Mouse (Mus musculus) gastrocnemius, postnatal 14 days (tissue): ENCODE measurements around the gene Ubap2. TPM values are rescaled to one million over a fixed set of nuclear protein-coding genes. Genes with fewer than 3 reads are reported as not detected.

ENCODE experiments used
- DNase-seq: peaks from one replicate; pipeline ENCODE4 v3.0.0; 2021; ENCODE audit warnings: mixed read lengths
- intact Hi-C: fragments of 180-260 bp; cut with DNase I; formaldehyde crosslinking; loops from one replicate; pipeline ENCODE4 v1.15.1; 2025; ENCODE audit warnings: low total_unique reads
- total RNA-seq, 2 experiments: library from RNA; stranded (reverse); gene quantifications; 2 replicates each; pipeline ENCODE4 v1.2.3; 2021

Gene Ubap2
- total RNA-seq, 2 experiments from 2014 or later = 98.2 to 99.2 TPM

DNA sequence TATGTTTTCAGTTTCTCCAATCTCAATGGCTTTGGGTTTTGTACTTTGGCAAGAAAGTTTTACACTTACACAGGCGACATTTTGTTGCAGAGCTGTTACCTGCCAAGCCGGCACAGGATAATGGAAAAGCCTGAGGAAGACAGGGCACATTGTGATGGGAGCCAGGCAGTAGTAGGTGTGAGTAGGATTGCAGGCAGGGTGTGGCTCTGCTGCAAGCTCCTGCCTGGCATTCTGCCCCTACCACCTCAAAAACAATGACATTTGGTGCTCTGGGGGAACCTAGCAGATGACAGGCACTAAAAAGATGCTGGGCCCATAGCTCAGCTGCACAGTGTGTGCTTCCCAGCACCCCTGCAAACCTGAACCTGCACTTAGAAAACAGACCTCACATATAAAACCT lies 85.1 kb downstream of the Ubap2 start:
- intact Hi-C loops = no loop called here
- no peak for DNase-seq

DNA sequence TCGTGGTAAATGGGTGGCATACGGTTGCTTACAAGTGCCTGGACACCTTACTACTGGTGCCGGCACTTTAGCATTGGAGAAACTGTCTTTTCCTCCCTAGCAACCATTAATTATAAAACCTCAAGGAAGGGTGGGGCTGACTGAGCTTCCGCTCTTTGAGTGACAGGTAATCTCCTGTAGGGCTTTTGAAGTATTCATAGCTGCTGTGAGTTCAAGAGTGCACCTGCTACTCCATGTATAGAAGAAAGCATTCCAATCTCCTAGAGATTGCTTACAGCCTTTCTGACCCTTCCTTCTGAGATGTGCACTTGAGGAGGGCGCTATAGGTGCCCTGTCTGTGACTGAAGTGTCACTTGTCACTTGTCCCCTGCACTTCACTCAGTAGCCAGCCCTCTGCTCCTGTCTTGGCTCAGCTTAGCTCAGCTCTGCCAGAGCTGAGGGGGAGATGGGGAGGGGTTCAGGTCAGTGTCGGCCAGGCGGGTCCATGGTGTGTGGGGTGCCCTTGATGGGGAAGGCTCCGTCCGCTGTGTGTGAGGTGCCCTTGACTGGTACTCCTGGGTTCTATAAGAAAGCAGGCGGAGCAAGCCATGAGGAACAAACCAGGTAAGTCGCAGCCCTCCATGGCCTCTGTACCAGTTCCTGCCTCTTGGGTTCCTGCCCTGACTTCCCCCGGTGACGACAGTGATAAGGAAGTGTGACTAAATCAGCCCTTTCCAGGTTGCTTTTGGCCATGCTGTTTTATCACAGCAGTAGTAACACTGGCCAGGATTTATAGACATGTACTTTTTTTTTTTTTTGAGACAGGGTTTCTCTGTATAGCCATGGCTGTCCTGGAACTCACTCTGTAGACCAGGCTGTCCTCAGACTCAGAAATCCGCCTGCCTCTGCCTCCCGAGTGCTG lies 94.9 kb downstream of the Ubap2 start:
- intact Hi-C loops = no loop called here
- no peak for DNase-seq

DNA sequence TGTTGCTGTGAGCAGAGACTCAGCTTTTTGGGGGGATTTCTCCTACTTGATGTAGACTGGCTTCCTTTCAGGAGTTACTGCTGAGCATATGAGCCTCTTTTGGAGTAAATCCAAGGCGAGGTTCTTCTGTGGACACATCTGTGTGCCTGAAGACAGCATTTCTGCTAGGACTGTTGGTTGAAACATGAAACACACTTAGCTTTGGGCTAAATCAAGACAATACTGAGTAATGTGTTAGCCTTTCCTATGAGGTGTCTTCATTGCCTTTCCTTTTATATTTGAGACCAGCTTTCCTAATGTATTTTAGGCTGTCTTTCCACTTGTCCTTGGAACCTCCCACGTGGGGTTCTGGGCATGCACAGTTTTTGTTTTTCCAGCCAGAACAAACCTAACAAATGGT lies 100.3 kb downstream of the Ubap2 start:
- no peak for DNase-seq
- intact Hi-C loops = no loop called here

DNA sequence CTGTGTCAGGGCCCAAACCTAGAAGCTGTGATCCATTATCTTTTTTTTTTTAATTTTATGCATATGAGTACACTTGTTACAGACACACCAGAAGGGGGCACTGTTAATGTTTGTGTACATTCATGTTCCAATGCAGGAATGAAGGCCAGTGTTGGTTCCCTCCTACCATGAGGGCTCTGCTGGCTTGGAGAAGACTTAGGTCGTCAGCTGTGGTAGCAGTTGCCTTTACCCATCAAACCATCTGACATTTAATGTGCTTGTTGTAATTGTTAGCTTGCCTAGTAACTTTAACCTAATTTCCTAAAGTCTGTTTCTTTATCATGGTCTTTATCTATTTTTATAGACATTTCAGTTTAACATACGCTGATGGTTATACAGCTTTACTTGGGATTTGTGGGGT lies 104.0 kb downstream of the Ubap2 start:
- intact Hi-C loops = no loop called here
- DNase-seq = no peak

DNA sequence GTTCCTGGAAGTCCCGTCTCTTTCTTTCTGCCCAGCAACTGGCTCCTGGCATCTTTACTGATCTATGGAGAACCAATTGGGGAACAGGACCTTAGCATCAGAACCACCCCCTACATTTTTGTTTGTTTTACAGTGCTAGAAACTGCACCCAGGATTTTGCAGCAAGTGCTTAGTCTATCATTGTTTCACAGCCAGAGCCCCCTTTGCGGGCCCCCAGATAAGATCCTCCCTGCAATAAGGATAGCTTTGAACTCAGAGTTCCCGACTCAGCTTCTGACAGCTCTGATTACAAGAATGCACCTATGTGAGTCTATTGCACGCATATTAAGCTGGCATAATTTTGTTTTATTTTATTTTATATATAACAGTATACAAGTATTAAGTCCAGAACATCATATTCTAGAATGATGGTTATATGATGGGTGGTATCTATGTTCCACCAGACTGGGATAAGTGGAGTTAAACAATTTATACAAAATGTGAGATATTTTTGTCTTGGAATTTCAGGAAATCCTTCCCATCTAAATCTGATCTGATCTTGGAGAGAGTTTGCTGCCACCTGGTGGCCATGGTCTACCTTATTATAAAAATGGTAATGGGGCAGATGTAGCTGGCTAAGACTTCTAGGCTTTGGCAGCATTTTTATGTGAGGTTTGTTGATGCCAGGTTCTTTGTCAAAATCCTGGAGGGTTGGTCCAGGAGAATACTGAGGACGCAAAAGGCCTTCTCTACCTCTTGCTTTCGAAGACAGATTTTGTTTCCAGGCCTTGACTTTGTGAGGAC lies 109.1 kb downstream of the Ubap2 start:
- intact Hi-C loops = loop anchor here (5.0 kb wide), 1 partner anchor 39 kb away; no protein-coding TSS in a partner anchor

DNA sequence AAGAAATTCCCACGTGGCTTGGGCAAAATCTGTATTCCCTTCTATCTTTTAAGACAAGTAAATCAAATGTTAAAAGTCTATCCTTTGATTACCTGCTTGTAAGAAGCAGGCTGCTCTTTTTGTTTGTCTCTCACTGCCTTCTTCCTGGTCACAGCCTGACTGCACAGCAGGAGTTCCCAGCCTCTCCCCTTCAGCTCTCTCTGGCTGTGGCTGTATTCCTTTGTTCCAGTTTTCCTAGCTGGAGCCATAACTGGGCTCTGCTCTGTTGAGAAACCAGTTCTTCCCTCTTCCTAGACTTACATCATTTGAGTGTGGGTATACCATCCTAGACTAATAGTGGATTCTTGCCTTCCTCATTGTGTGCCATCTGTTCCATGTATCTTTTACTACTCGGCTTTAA lies 110.0 kb downstream of the Ubap2 start:
- intact Hi-C loops = loop anchor here (5.0 kb wide), 1 partner anchor 38 kb away; no protein-coding TSS in a partner anchor
- no peak for DNase-seq

More for the DNA sequence above, 109.1 kb downstream of the Ubap2 start:
- peak; percentile 76 for DNase-seq

DNA sequence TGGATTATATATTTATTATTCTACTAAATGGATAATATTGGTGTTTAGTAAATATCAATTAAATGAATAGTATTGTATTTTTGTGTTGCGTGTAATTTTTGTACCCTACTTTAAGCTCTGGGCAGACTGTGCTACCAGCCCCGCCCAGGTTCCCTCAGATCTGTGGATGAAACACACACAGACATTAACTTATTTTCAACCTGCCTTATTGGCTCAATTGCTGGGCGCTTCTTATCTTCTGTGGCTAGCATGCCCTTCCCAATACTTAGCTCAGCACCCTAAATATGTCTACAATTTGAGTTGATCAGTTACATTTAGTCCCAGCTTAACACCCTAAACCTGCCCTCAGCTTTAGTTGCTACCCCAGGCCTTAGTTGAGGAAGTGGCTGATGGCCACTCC lies 113.7 kb downstream of the Ubap2 start:
- intact Hi-C loops = no loop called here
- no peak for DNase-seq

DNA sequence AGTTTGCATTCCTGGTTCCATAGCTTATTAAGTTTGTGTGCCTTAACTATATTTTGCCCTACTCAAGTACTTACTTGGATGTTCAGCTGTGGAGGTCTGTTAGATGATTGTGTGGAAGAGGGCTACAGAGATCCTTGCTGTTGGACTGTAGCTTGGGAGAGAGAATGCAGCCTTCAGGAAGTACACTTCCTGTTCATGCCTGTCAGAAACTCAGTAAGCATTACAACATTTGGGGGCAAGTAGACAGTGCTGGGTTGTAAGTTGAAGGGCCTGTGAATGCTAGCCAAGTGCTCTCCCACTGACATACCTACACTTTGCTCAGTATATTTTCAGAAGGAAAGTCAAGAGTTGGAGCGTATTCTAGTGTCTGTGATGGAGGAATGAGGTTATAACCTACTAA lies 116.7 kb downstream of the Ubap2 start:
- intact Hi-C loops = no loop called here
- no peak for DNase-seq

DNA sequence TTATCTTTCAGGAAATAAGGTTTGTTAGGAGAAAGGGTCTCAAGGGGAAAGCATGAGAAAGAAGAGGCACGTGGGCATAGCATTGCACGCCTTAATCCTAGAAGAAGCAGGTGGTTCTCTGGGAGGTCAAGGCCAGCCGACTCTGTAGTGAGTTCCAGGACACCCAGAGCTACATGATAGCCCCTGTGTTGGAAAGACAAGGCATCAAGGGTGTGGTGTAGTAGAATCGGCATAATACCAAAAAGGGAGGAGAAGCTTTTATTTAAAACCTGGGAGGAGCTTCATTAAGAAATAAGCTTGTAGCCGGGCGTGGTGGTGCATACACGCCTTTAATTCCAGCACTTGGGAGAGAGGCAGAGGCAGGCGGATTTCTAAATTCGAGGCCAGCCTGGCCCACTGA lies 118.0 kb downstream of the Ubap2 start:
- intact Hi-C loops = no loop called here

DNA sequence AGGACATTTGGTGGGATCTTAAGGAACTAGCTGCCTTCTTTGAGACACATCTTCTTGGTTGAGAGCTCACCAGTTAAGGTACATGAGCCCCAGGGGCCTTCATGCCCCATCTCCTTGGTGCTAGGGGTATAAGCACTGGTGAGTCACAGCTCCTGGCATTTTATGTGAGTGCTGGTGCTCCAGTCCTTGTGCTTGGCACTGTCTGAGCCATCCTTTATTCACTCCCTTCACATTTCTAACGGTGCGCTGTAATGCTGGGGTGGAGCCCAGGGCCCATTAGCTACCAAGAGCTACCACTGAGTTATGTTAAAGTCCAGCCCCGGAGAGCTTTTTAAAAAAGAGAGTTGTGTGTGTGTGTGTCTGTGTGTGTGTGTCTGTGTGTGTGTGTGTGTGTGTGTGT lies 121.8 kb downstream of the Ubap2 start:
- DNase-seq = no peak
- intact Hi-C loops = no loop called here

More for the DNA sequence above, 118.0 kb downstream of the Ubap2 start:
- DNase-seq = no peak

DNA sequence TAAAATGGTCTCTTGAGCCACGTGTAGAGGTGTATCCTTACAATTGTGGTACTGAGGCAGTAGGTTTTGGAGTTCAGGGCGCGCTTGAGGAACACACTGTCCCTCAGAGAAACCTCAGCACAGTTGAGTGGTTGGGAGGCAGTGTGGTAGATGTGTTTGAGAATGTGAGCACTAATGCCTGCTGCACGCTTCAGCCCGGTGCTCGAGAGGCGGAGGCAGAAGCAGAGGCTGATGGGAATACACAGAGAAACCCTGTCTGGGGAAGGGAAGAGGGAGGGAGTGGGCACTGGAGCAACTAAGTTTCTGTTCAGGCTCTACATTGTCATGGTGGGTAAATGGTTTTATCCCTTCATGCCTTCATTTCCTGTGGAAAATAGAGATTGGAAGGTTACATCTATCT lies 123.8 kb downstream of the Ubap2 start:
- intact Hi-C loops = no loop called here
- no peak for DNase-seq

DNA sequence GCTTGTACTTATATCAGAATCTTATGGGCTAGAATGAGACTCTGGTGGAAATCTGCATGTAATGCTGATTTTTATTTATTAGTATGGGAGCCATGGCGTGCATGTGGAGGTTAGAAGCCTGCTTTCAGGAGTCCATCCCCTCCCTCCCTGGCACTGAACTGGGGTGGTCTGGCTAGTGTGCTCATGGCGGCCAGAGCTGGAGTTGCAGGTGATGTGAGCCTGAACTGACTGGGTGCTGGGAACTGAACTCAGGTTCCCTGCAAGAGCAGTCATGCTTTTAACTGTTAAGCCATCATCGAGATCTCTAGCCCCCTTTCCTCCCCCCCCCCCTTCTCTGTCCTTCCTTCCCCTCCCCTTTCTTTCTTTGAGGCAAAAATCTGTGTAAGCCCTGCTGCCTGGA lies 125.1 kb downstream of the Ubap2 start:
- intact Hi-C loops = no loop called here
- DNase-seq = no peak

Other genes starting within 250 kb of the Ubap2 start
- gene Aqp7, start 227.0 kb downstream of the Ubap2 start, total RNA-seq = 10 to 100 TPM; 11.4 to 14.5 TPM
- not detected for gene Aqp3, start 177.0 kb downstream of the Ubap2 start, total RNA-seq
- 10 to 100 TPM; 15.3 to 16.6 TPM for gene Nol6, start 150.7 kb downstream of the Ubap2 start, total RNA-seq
- gene Ube2r2, start 139.4 kb downstream of the Ubap2 start, total RNA-seq = 10 to 100 TPM; 77.4 to 84.4 TPM
- gene Dcaf12, start 39.7 kb upstream of the Ubap2 start, total RNA-seq = 10 to 100 TPM; 26.7 to 27.8 TPM
- gene Ubap1, start 73.9 kb upstream of the Ubap2 start, total RNA-seq = 10 to 100 TPM; 40.0 to 49.2 TPM
- gene Kif24, start 189.7 kb upstream of the Ubap2 start, total RNA-seq = 1 to 10 TPM in 1 of 2 experiments, under 1 TPM in 1; 0.86 to 1.3 TPM
- 10 to 100 TPM; 20.8 to 22.4 TPM for gene Nudt2, start 190.0 kb upstream of the Ubap2 start, total RNA-seq
- 10 to 100 TPM; 60.1 to 60.8 TPM for gene AI464131, start 227.9 kb upstream of the Ubap2 start, total RNA-seq
- gene 1110017D15Rik, start 242.2 kb upstream of the Ubap2 start, total RNA-seq = under 1 TPM in 1 of 2 experiments, not detected in 1; 0.37 TPM